In genomic region chr5:25184594-25184993, GRCm38 (mm10) we compare ENCODE assay signal across 29 mouse cellular contexts. TPM values are rescaled to one million over a fixed set of nuclear protein-coding genes. Genes with fewer than 3 reads are reported as not detected.
DNase-seq lines count a peak whose midpoint lies in the region; ATAC-seq and TF ChIP-seq lines count a peak whose summit lies in the region.
"Had no signal": no experiment of that assay in that cellular context is flagged by ENCODE, and none has a peak within 500 bp of the region (broad histone marks: within the 10 kb centered on the region; RNA-seq: fewer than 3 reads in every experiment).

No protein-coding gene starts in this region.

- H3K9ac ChIP-seq in forebrain, embryonic 11.5 days (ENCODE audit: low read length) = no peak overlapping the region
- H3K9ac ChIP-seq: embryonic facial prominence, embryonic 15.5 days; forebrain, postnatal 0 days; kidney, embryonic 15.5 days; liver, embryonic 15.5 days; neural tube, embryonic 12.5 days had no signal

- no peak for TF ChIP-seq POLR2A in kidney, adult 2 months (IDR thresholded peaks at IDR 0.05; ENCODE audit: low read depth, low read length)

- no peak overlapping the region for H3K27ac ChIP-seq in kidney, adult 2 months (ENCODE audit: insufficient read depth, low read depth, low read length)
- H3K27ac ChIP-seq in forebrain, embryonic 11.5 days (ENCODE audit: low read depth, low read length) = no peak overlapping the region
- H3K27ac ChIP-seq: embryonic facial prominence, embryonic 15.5 days; forebrain, embryonic 10.5 days; hindbrain, embryonic 10.5 days; hindbrain, postnatal 0 days; kidney, embryonic 15.5 days; liver, embryonic 15.5 days; neural tube, embryonic 12.5 days had no signal

- peak; percentile 19 for DNase-seq in kidney, adult 2 months
- no peak for DNase-seq in kidney, postnatal 25 days
- DNase-seq in 3T3-L1 (ENCODE audit: low read depth, low spot score) (peak; percentile 21), R1 (ENCODE audit: low read depth, low spot score) (peak; percentile 33)
- DNase-seq in gonadal fat pad, adult 2 months (ENCODE audit: low read depth) = peak; percentile 28
- DNase-seq in forebrain, embryonic 11.5 days (ENCODE audit: low spot score) = no peak
- DNase-seq in frontal cortex, adult 2 months (ENCODE audit: extremely low spot score in 1 of 2, low spot score in 1 of 2) = no peak
- DNase-seq: adrenal gland, postnatal 25 days; cerebellum, adult 9-11 months; forebrain, postnatal 0 days; gastrocnemius, postnatal 36 days; kidney, postnatal 4 days; midbrain, embryonic 14.5 days; retina, postnatal 1 day; right cerebral cortex, postnatal 25 days; spleen, adult 18-20 months; thymus, adult 18-20 months had no signal

- H3K4me2 ChIP-seq in forebrain, embryonic 11.5 days (ENCODE audit: low read depth, low read length, severe bottlenecking) = no peak overlapping the region
- H3K4me2 ChIP-seq: embryonic facial prominence, embryonic 15.5 days; kidney, embryonic 15.5 days; liver, embryonic 15.5 days; neural tube, embryonic 12.5 days had no signal

- no peak for ATAC-seq in forebrain, embryonic 11.5 days (replicated peaks; ENCODE audit: low FRiP score)
- ATAC-seq: forebrain, postnatal 0 days; hindbrain, postnatal 0 days; intestine, embryonic 16.5 days had no signal

- peaks cover 28% of the 10 kb centered on the region for H3K4me1 ChIP-seq in kidney, adult 2 months (ENCODE audit: control insufficient read depth, insufficient read depth, low read length)
- H3K4me1 ChIP-seq in forebrain, embryonic 11.5 days (replicated peaks; ENCODE audit: control insufficient read depth, insufficient read depth, low read length) = no peaks in the 10 kb centered on the region
- H3K4me1 ChIP-seq: hindbrain, embryonic 10.5 days; liver, embryonic 15.5 days; neural tube, embryonic 12.5 days had no signal

- no peak overlapping the region for H3K4me3 ChIP-seq in kidney, adult 2 months (ENCODE audit: insufficient read depth, low read depth, low read length)
- no peak overlapping the region for H3K4me3 ChIP-seq in forebrain, embryonic 11.5 days (ENCODE audit: low read depth, low read length)
- H3K4me3 ChIP-seq: embryonic facial prominence, embryonic 15.5 days; forebrain, embryonic 10.5 days; hindbrain, embryonic 10.5 days; kidney, embryonic 15.5 days; liver, embryonic 15.5 days; neural tube, embryonic 12.5 days had no signal

- no peak for TF ChIP-seq CTCF in kidney, adult 2 months (conservative IDR thresholded peaks at IDR 0.05; ENCODE audit: insufficient read depth, insufficient read length, low read depth, low read length)

- no peaks in the 10 kb centered on the region for H3K9me3 ChIP-seq in forebrain, embryonic 11.5 days (ENCODE audit: control insufficient read depth, low read length)
- H3K9me3 ChIP-seq: embryonic facial prominence, embryonic 15.5 days; forebrain, embryonic 10.5 days; G1E; hindbrain, embryonic 10.5 days; kidney, embryonic 15.5 days; liver, embryonic 15.5 days; neural tube, embryonic 12.5 days had no signal

- 26% methylated on average over 2 of the region's 2 CpGs for WGBS in kidney, adult 2 months
- 50% methylated on average over 2 of the region's 2 CpGs for WGBS in forebrain, embryonic 11.5 days

- no peaks in the 10 kb centered on the region for H3K36me3 ChIP-seq in kidney, adult 2 months (ENCODE audit: control insufficient read depth, insufficient read depth, low read length)
- H3K36me3 ChIP-seq in forebrain, embryonic 11.5 days (ENCODE audit: control insufficient read depth, insufficient read depth, low read length) = no peaks in the 10 kb centered on the region
- H3K36me3 ChIP-seq: embryonic facial prominence, embryonic 15.5 days; forebrain, embryonic 10.5 days; G1E; hindbrain, embryonic 10.5 days; kidney, embryonic 15.5 days; liver, embryonic 15.5 days; neural tube, embryonic 12.5 days had no signal

- no peaks in the 10 kb centered on the region for H3K27me3 ChIP-seq in kidney, adult 2 months (replicated peaks; ENCODE audit: control insufficient read depth, insufficient read depth, low read length)
- H3K27me3 ChIP-seq in forebrain, embryonic 11.5 days (ENCODE audit: control insufficient read depth, insufficient read depth, low read length) = no peaks in the 10 kb centered on the region
- H3K27me3 ChIP-seq: CH12.LX; embryonic facial prominence, embryonic 15.5 days; kidney, embryonic 15.5 days; liver, embryonic 15.5 days; neural tube, embryonic 12.5 days had no signal

RNA-seq across cellular contexts. Expression of gene Galntl5, which starts 3.3 kb away (rescaled TPM):
- 0.05 and 0.06 TPM in 2 replicates for polyA plus RNA-seq in kidney, adult 2 months (2012; rRNA removed)
- polyA plus RNA-seq in gonadal fat pad, adult 2 months (2012; rRNA removed) = 0.18 and 0.61 TPM in 2 replicates
- not detected in 2 replicates for polyA plus RNA-seq in forebrain, embryonic 11.5 days (2014; fragmentation: Nextera tagmentation; extraction: Ambion mirVana)
- not detected in 2 replicates for polyA plus RNA-seq in frontal cortex, adult 2 months (2012; rRNA removed)
- polyA plus RNA-seq: embryonic facial prominence, embryonic 15.5 days; forebrain, embryonic 10.5 days; forebrain, postnatal 0 days; G1E; hindbrain, embryonic 10.5 days; hindbrain, postnatal 0 days; intestine, embryonic 16.5 days; kidney, embryonic 15.5 days; limb, embryonic 14.5 days; liver, embryonic 15.5 days; lung, embryonic 16.5 days; midbrain, embryonic 14.5 days; neural tube, embryonic 12.5 days had no signal

RNA-seq across cellular contexts. Expression of gene Galnt11, which starts 37.1 kb away (rescaled TPM):
- polyA plus RNA-seq in kidney, adult 2 months (2012; rRNA removed) = 387 and 392 TPM in 2 replicates
- polyA plus RNA-seq in gonadal fat pad, adult 2 months (2012; rRNA removed) = 30.1 and 32.4 TPM in 2 replicates
- 37.0 and 37.3 TPM in 2 replicates for polyA plus RNA-seq in forebrain, embryonic 11.5 days (2014; fragmentation: Nextera tagmentation; extraction: Ambion mirVana)
- 39.7 and 42.2 TPM in 2 replicates for polyA plus RNA-seq in frontal cortex, adult 2 months (2012; rRNA removed)
- polyA plus RNA-seq: G1E had no signal

RNA-seq across cellular contexts. Expression of gene E130116L18Rik, which starts 38.4 kb away (rescaled TPM):
- polyA plus RNA-seq in kidney, adult 2 months (2012; rRNA removed) = not detected in 2 replicates
- polyA plus RNA-seq in gonadal fat pad, adult 2 months (2012; rRNA removed) = 1.1 TPM in 1 of 2 replicates, not detected in the other
- not detected in 2 replicates for polyA plus RNA-seq in forebrain, embryonic 11.5 days (2014; fragmentation: Nextera tagmentation; extraction: Ambion mirVana)
- not detected in 2 replicates for polyA plus RNA-seq in frontal cortex, adult 2 months (2012; rRNA removed)
- polyA plus RNA-seq: embryonic facial prominence, embryonic 15.5 days; forebrain, embryonic 10.5 days; G1E; hindbrain, embryonic 10.5 days; intestine, embryonic 16.5 days; limb, embryonic 14.5 days; liver, embryonic 15.5 days; lung, embryonic 16.5 days; midbrain, embryonic 14.5 days; neural tube, embryonic 12.5 days had no signal

Comparison
In these comparisons a context has a peak if more than half of its experiments do, and no peak if none do; other contexts are left out.
1. DNase-seq: peak in kidney, adult 2 months (single experiment), 3T3-L1 (single experiment), R1 (single experiment) and gonadal fat pad, adult 2 months (single experiment); none in kidney, postnatal 25 days (0 of 2), forebrain, embryonic 11.5 days (single experiment) and frontal cortex, adult 2 months (0 of 2).